Mouse (Mus musculus) C3H10T1/2 (cell line): ENCODE data around the gene Gm5592. TPM values are rescaled to one million over a fixed set of nuclear protein-coding genes. Genes with fewer than 3 reads are reported as not detected.

Experiments
- polyA plus RNA-seq, 2 experiments: library from polyadenylated mRNA; unstranded; fragments of >200 nt; fragmentation: generic; extraction: Trizol; gene quantifications; one replicate each; pipeline ENCODE4 v1.2.1; 2012; ENCODE audit warnings: missing spikeins in 2 of 2

The Gm5592 gene
- polyA plus RNA-seq, result not detected

GRCm38 (mm10) chr7:41153541-41153940, at the start of gene Gm5592:
Gene Gm5592, plus strand, starts transcription at chr7:41153841.

Other genes starting within 250 kb of the Gm5592 start
- gene 4930433I11Rik, start 166.3 kb upstream of the Gm5592 start, polyA plus RNA-seq, result not detected
- gene Gm4884, start 121.1 kb upstream of the Gm5592 start, polyA plus RNA-seq, result not detected
- gene AI987944, start 239.5 kb downstream of the Gm5592 start, polyA plus RNA-seq, result 1 to 10 TPM in 1 of 2 experiments, under 1 TPM in 1; 0.18 to 2.0 TPM